Comparison of ENCODE assay signal across 13 mouse cellular contexts in the genomic region with DNA sequence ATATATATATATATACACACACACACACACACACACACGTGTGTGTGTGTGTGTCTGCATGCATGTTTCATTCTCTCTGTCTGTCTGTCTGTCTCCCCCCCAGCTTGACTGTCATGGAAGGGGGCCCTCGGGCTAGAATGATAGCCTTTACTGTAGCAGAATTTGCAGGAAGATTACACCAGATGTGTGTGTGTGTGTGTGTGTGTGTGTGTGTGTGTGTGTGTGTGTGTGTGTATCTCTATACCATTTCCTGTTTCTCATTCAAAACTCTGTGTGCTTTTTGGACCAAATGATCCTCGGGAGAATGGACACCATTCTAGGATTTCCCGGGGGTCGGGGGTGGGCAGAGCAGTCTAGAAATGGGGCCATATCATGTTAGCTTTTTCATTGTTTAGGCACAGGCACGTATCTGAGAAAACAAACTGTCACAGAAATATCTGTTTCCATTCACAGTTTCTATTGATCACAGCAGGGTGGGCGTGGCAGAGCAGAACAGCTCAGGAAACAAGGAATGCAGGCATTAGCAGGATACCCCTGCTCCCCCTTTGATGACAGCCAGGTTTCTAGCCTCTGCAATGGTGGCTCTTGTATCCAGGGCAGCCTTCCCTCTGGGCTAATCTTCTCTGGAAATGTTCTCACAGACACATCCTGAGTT. TPM values are rescaled to one million over a fixed set of nuclear protein-coding genes. Genes with fewer than 3 reads are reported as not detected.
DNase-seq lines count a peak whose midpoint lies in the region; ATAC-seq and TF ChIP-seq lines count a peak whose summit lies in the region.
"Had no signal": no experiment of that assay in that cellular context is flagged by ENCODE, and none has a peak within 500 bp of the region (broad histone marks: within the 10 kb centered on the region; RNA-seq: fewer than 3 reads in every experiment).

No protein-coding gene starts in this region.

- TF ChIP-seq CTCF in bone marrow macrophage, adult 2 months (IDR thresholded peaks at IDR 0.05; ENCODE audit: low read depth, low read length): no peak

- 45% methylated on average over 7 of the region's 7 CpGs for WGBS in heart, embryonic 16.5 days
- WGBS in neural tube, embryonic 14.5 days: 57% methylated on average over 7 of the region's 7 CpGs

- DNase-seq in heart, adult 8-10 months (ENCODE audit: low spot score): no peak
- DNase-seq in neural tube, embryonic 10.5 days (ENCODE audit: extremely low spot score, low spot score): no peak
- DNase-seq in splenic B cell, adult 2 months (ENCODE audit: low read depth, low spot score): peak; percentile 46
- no peak for DNase-seq in ovary, postnatal 10 days (ENCODE audit: low spot score)
- DNase-seq in testis, postnatal 14 days (ENCODE audit: low spot score): no peak
- DNase-seq: adrenal gland, postnatal 25 days; cerebellum, adult 8-10 months; kidney, adult 11 months; kidney, postnatal 4 days had no signal

- H3K9ac ChIP-seq in heart, embryonic 16.5 days (ENCODE audit: low read length): no peak overlapping the region
- no peak overlapping the region for H3K9ac ChIP-seq in neural tube, embryonic 14.5 days (replicated peaks; ENCODE audit: low read depth, low read length)

- H3K9me3 ChIP-seq in heart, embryonic 16.5 days (replicated peaks; ENCODE audit: control insufficient read depth, low read length): no peaks in the 10 kb centered on the region
- no peaks in the 10 kb centered on the region for H3K9me3 ChIP-seq in neural tube, embryonic 14.5 days (ENCODE audit: control insufficient read depth, low read length)

- 0 out of 2 replicates have a peak, but pooled peaks have one; percentile 47 for TF ChIP-seq POLR2A in bone marrow macrophage, adult 2 months (IDR thresholded peaks at IDR 0.05; ENCODE audit: borderline replicate concordance, low read depth, low read length)

- H3K36me3 ChIP-seq in heart, embryonic 16.5 days (ENCODE audit: control insufficient read depth, insufficient read depth): no peaks in the 10 kb centered on the region
- H3K36me3 ChIP-seq in neural tube, embryonic 14.5 days (ENCODE audit: control insufficient read depth, insufficient read depth, low read length): no peaks in the 10 kb centered on the region
- no peaks in the 10 kb centered on the region for H3K36me3 ChIP-seq in splenic B cell, adult 2 months (ENCODE audit: control insufficient read depth, insufficient read depth, low read length, poor library complexity, severe bottlenecking)

- H3K4me2 ChIP-seq in heart, embryonic 16.5 days (ENCODE audit: low read depth, low read length): no peak overlapping the region
- no peak overlapping the region for H3K4me2 ChIP-seq in neural tube, embryonic 14.5 days (ENCODE audit: low read depth, low read length)
- H3K4me2 ChIP-seq: midbrain, embryonic 11.5 days had no signal

- no peaks in the 10 kb centered on the region for H3K27me3 ChIP-seq in heart, embryonic 16.5 days (ENCODE audit: control insufficient read depth, insufficient read depth, low read length)
- H3K27me3 ChIP-seq in neural tube, embryonic 14.5 days (ENCODE audit: control insufficient read depth, insufficient read depth, low read length): no peaks in the 10 kb centered on the region
- H3K27me3 ChIP-seq in splenic B cell, adult 2 months (ENCODE audit: control insufficient read depth, insufficient read depth, low read length, poor library complexity, severe bottlenecking): no peaks in the 10 kb centered on the region

- H3K4me3 ChIP-seq in heart, embryonic 16.5 days (ENCODE audit: low read length): no peak overlapping the region
- H3K4me3 ChIP-seq in neural tube, embryonic 14.5 days (ENCODE audit: low read depth, low read length): no peak overlapping the region
- no peak overlapping the region for H3K4me3 ChIP-seq in bone marrow macrophage, adult 2 months (ENCODE audit: insufficient read depth, low read length)

- H3K27ac ChIP-seq in heart, embryonic 16.5 days (ENCODE audit: low read length): peak overlapping the region; percentile 66; the same call in 1 of the 2 replicates
- peak overlapping the region; percentile 5; the same call in 1 of the 2 replicates for H3K27ac ChIP-seq in neural tube, embryonic 14.5 days (ENCODE audit: low read depth, low read length)
- H3K27ac ChIP-seq in bone marrow macrophage, adult 2 months (ENCODE audit: insufficient read depth, low read depth, low read length): peak overlapping the region; percentile 90

- ATAC-seq in heart, embryonic 16.5 days (replicated peaks; ENCODE audit: extremely low read depth, insufficient read depth, low FRiP score): no peak
- ATAC-seq in neural tube, embryonic 14.5 days (ENCODE audit: low read depth): no peak

- H3K4me1 ChIP-seq in heart, embryonic 16.5 days (ENCODE audit: control insufficient read depth, insufficient read depth, low read length): peaks cover 6% of the 10 kb centered on the region
- H3K4me1 ChIP-seq in neural tube, embryonic 14.5 days (ENCODE audit: control insufficient read depth, insufficient read depth, low read length): no peaks in the 10 kb centered on the region
- H3K4me1 ChIP-seq in bone marrow macrophage, adult 2 months (ENCODE audit: control insufficient read depth, insufficient read depth, low read length): peaks cover 34% of the 10 kb centered on the region

RNA-seq across cellular contexts. Expression of a gene that starts 24.0 kb away (rescaled TPM):
- 22.6 and 25.0 TPM in 2 replicates for polyA plus RNA-seq in heart, embryonic 16.5 days (2015; fragmentation: Nextera tagmentation; extraction: Ambion mirVana)
- 10 to 100 TPM; 33.5 to 43.2 (median 42.0) TPM for total RNA-seq in heart, adult 8-10 months (2022)
- 56.4 and 58.2 TPM in 2 replicates for polyA plus RNA-seq in neural tube, embryonic 14.5 days (2014; fragmentation: Nextera tagmentation; extraction: Ambion mirVana)
- 91.0 and 100 TPM in 2 replicates for polyA plus RNA-seq in bone marrow macrophage, adult 2 months (2012; ENCODE audit: insufficient read depth, insufficient read length, missing spikeins)

RNA-seq across cellular contexts. Expression of a gene that starts 25.6 kb away (rescaled TPM):
- 0.75 and 1.0 TPM in 2 replicates for polyA plus RNA-seq in heart, embryonic 16.5 days (2015; fragmentation: Nextera tagmentation; extraction: Ambion mirVana)
- under 1 TPM; 0.14 to 0.63 (median 0.25) TPM for total RNA-seq in heart, adult 8-10 months (2022)
- 2.2 and 3.2 TPM in 2 replicates for polyA plus RNA-seq in neural tube, embryonic 14.5 days (2014; fragmentation: Nextera tagmentation; extraction: Ambion mirVana)
- polyA plus RNA-seq in bone marrow macrophage, adult 2 months (2012; ENCODE audit: insufficient read depth, insufficient read length, missing spikeins): 0.93 and 1.2 TPM in 2 replicates

Comparison
In these comparisons a context has a peak if more than half of its experiments do, and no peak if none do; other contexts are left out.
1. H3K27ac ChIP-seq: peak in every context shown above with its lines; median percentile 90 in bone marrow macrophage, adult 2 months; 66 in heart, embryonic 16.5 days; 5 in neural tube, embryonic 14.5 days.